In genomic region chr2:29891773-29892172, GRCm38 (mm10) we compare ENCODE assay signal across 17 mouse cellular contexts. TPM values are rescaled to one million over a fixed set of nuclear protein-coding genes. Genes with fewer than 3 reads are reported as not detected.
DNase-seq lines count a peak whose midpoint lies in the region; ATAC-seq and TF ChIP-seq lines count a peak whose summit lies in the region.
"Had no signal": no experiment of that assay in that cellular context is flagged by ENCODE, and none has a peak within 500 bp of the region (broad histone marks: within the 10 kb centered on the region; RNA-seq: fewer than 3 reads in every experiment).

No protein-coding gene starts in this region.

- peaks cover 49% of the 10 kb centered on the region for H3K36me3 ChIP-seq in midbrain, embryonic 12.5 days
- peaks cover 46% of the 10 kb centered on the region for H3K36me3 ChIP-seq in midbrain, embryonic 14.5 days (ENCODE audit: control insufficient read depth, insufficient read depth, low read length)
- H3K36me3 ChIP-seq in neural tube, embryonic 15.5 days = peaks cover 47% of the 10 kb centered on the region
- peaks cover 31% of the 10 kb centered on the region for H3K36me3 ChIP-seq in thymus, adult 2 months (ENCODE audit: control insufficient read depth, insufficient read depth, low read length)

- no peak for TF ChIP-seq CTCF in thymus, adult 2 months (IDR thresholded peaks at IDR 0.05; ENCODE audit: borderline replicate concordance, control insufficient read depth, extremely low read depth, insufficient read depth, low read length, poor library complexity)

- TF ChIP-seq POLR2A in thymus, adult 2 months (IDR thresholded peaks at IDR 0.05; ENCODE audit: control insufficient read depth, extremely low read depth, insufficient read depth, low read length, poor library complexity) = no peak

- no peak overlapping the region for H3K27ac ChIP-seq in midbrain, embryonic 12.5 days (replicated peaks)
- no peak overlapping the region for H3K27ac ChIP-seq in midbrain, embryonic 14.5 days (replicated peaks; ENCODE audit: low read depth, low read length)
- H3K27ac ChIP-seq in neural tube, embryonic 15.5 days (replicated peaks) = 0 out of 2 replicates have a peak overlapping the region, but pooled peaks have one; percentile 86
- H3K27ac ChIP-seq in thymus, adult 2 months (ENCODE audit: control insufficient read depth, insufficient read depth, low read length) = no peak overlapping the region
- H3K27ac ChIP-seq: embryonic facial prominence, embryonic 15.5 days; macrophage had no signal

- 0 out of 2 replicates have a peak overlapping the region, but pooled peaks have one; percentile 15 for H3K9ac ChIP-seq in midbrain, embryonic 12.5 days (replicated peaks)
- no peak overlapping the region for H3K9ac ChIP-seq in midbrain, embryonic 14.5 days (replicated peaks; ENCODE audit: low read length)
- H3K9ac ChIP-seq in neural tube, embryonic 15.5 days (replicated peaks) = no peak overlapping the region
- H3K9ac ChIP-seq: embryonic facial prominence, embryonic 15.5 days had no signal

- no peak overlapping the region for H3K4me2 ChIP-seq in midbrain, embryonic 12.5 days (replicated peaks)
- H3K4me2 ChIP-seq in midbrain, embryonic 14.5 days (ENCODE audit: low read length) = no peak overlapping the region
- H3K4me2 ChIP-seq in neural tube, embryonic 15.5 days = no peak overlapping the region; the same call in 1 of the 2 replicates

- no peak for ATAC-seq in cerebellum, adult (ENCODE audit: insufficient number of reproducible peaks, low FRiP score, low TSS enrichment)
- no peak for ATAC-seq in midbrain, embryonic 12.5 days (ENCODE audit: low FRiP score, low read depth)
- ATAC-seq in midbrain, embryonic 14.5 days (ENCODE audit: low FRiP score, low TSS enrichment) = no peak
- no peak for ATAC-seq in neural tube, embryonic 15.5 days (ENCODE audit: low FRiP score)
- ATAC-seq: forebrain, embryonic 14.5 days; Patski had no signal

- H3K27me3 ChIP-seq in midbrain, embryonic 12.5 days = no peaks in the 10 kb centered on the region
- no peaks in the 10 kb centered on the region for H3K27me3 ChIP-seq in midbrain, embryonic 14.5 days (ENCODE audit: control insufficient read depth, insufficient read depth, low read length)
- no peaks in the 10 kb centered on the region for H3K27me3 ChIP-seq in neural tube, embryonic 15.5 days (replicated peaks)
- no peaks in the 10 kb centered on the region for H3K27me3 ChIP-seq in thymus, adult 2 months (ENCODE audit: control insufficient read depth, insufficient read depth, low read length)
- H3K27me3 ChIP-seq: embryonic facial prominence, embryonic 15.5 days; Patski had no signal

- WGBS in midbrain, embryonic 12.5 days = 93% methylated on average over 6 of the region's 6 CpGs
- 94% methylated on average over 6 of the region's 6 CpGs for WGBS in midbrain, embryonic 14.5 days
- 94% methylated on average over 6 of the region's 6 CpGs for WGBS in neural tube, embryonic 15.5 days
- 97% methylated on average over 6 of the region's 6 CpGs for WGBS in thymus, adult 2 months

- no peak overlapping the region for H3K4me3 ChIP-seq in midbrain, embryonic 12.5 days
- no peak overlapping the region for H3K4me3 ChIP-seq in midbrain, embryonic 14.5 days (replicated peaks; ENCODE audit: low read depth, low read length)
- no peak overlapping the region for H3K4me3 ChIP-seq in neural tube, embryonic 15.5 days (replicated peaks)
- H3K4me3 ChIP-seq in thymus, adult 2 months (ENCODE audit: control insufficient read depth, insufficient read depth, low read length) = no peak overlapping the region

- H3K9me3 ChIP-seq in midbrain, embryonic 12.5 days = no peaks in the 10 kb centered on the region
- no peaks in the 10 kb centered on the region for H3K9me3 ChIP-seq in midbrain, embryonic 14.5 days (ENCODE audit: control insufficient read depth, low read length)
- H3K9me3 ChIP-seq in neural tube, embryonic 15.5 days (replicated peaks) = no peaks in the 10 kb centered on the region
- H3K9me3 ChIP-seq: embryonic facial prominence, embryonic 15.5 days had no signal

- DNase-seq in cerebellum, adult 18-20 months = peak; percentile 67 to 70
- DNase-seq in midbrain, embryonic 14.5 days = no peak
- DNase-seq in cerebellum, postnatal 36 days = peak; percentile 67 to 70
- DNase-seq in thymus, adult 2 months = no peak
- no peak for DNase-seq in adrenal gland, adult 8-10 months
- DNase-seq: heart, adult 11 months; kidney, adult 8-10 months; kidney, postnatal 36 days; lung, embryonic 14.5 days; retina, postnatal 1 day had no signal

- H3K4me1 ChIP-seq in midbrain, embryonic 12.5 days = peaks cover 21% of the 10 kb centered on the region
- H3K4me1 ChIP-seq in midbrain, embryonic 14.5 days (ENCODE audit: control insufficient read depth, insufficient read depth, low read length) = peaks cover 15% of the 10 kb centered on the region
- H3K4me1 ChIP-seq in neural tube, embryonic 15.5 days = peaks cover 25% of the 10 kb centered on the region
- peaks cover 15% of the 10 kb centered on the region for H3K4me1 ChIP-seq in thymus, adult 2 months (replicated peaks; ENCODE audit: control insufficient read depth, insufficient read depth, low read length)

RNA-seq across cellular contexts. Expression of gene Odf2, which starts 2.8 kb away (rescaled TPM):
- polyA plus RNA-seq in midbrain, embryonic 12.5 days (2016; fragmentation: Nextera tagmentation; extraction: Ambion mirVana) = 108 and 110 TPM in 2 replicates
- polyA plus RNA-seq in midbrain, embryonic 14.5 days (2014; fragmentation: Nextera tagmentation; extraction: Ambion mirVana) = 47.1 and 60.3 TPM in 2 replicates
- polyA plus RNA-seq in neural tube, embryonic 15.5 days (2015; fragmentation: Nextera tagmentation; extraction: Ambion mirVana) = 62.4 and 66.8 TPM in 2 replicates
- polyA plus RNA-seq in thymus, adult 2 months (2012; rRNA removed) = 60.7 and 70.7 TPM in 2 replicates
- total RNA-seq in adrenal gland, adult 8-10 months (2022) = 10 to 100 TPM; 31.2 to 80.8 (median 57.9) TPM

RNA-seq across cellular contexts. Expression of gene Cercam, which starts 22.8 kb away (rescaled TPM):
- polyA plus RNA-seq in midbrain, embryonic 12.5 days (2016; fragmentation: Nextera tagmentation; extraction: Ambion mirVana) = 22.3 and 22.6 TPM in 2 replicates
- 10.9 and 13.2 TPM in 2 replicates for polyA plus RNA-seq in midbrain, embryonic 14.5 days (2014; fragmentation: Nextera tagmentation; extraction: Ambion mirVana)
- polyA plus RNA-seq in neural tube, embryonic 15.5 days (2015; fragmentation: Nextera tagmentation; extraction: Ambion mirVana) = 25.8 and 27.4 TPM in 2 replicates
- polyA plus RNA-seq in thymus, adult 2 months (2012; rRNA removed) = 9.9 and 10.4 TPM in 2 replicates
- total RNA-seq in adrenal gland, adult 8-10 months (2022) = 10 to 100 TPM in 3 of 4 experiments, 1 to 10 TPM in 1; 7.6 to 32.8 (median 18.4) TPM

RNA-seq across cellular contexts. Expression of gene Gle1, which starts 43.5 kb away (rescaled TPM):
- 73.1 and 77.8 TPM in 2 replicates for polyA plus RNA-seq in midbrain, embryonic 12.5 days (2016; fragmentation: Nextera tagmentation; extraction: Ambion mirVana)
- 53.5 and 61.5 TPM in 2 replicates for polyA plus RNA-seq in midbrain, embryonic 14.5 days (2014; fragmentation: Nextera tagmentation; extraction: Ambion mirVana)
- 64.8 and 66.1 TPM in 2 replicates for polyA plus RNA-seq in neural tube, embryonic 15.5 days (2015; fragmentation: Nextera tagmentation; extraction: Ambion mirVana)
- polyA plus RNA-seq in thymus, adult 2 months (2012; rRNA removed) = 36.6 and 38.4 TPM in 2 replicates
- 10 to 100 TPM; 34.7 to 56.4 (median 43.6) TPM for total RNA-seq in adrenal gland, adult 8-10 months (2022)

Comparison
In these comparisons a context has a peak if more than half of its experiments do, and no peak if none do; other contexts are left out.
1. DNase-seq: peak in cerebellum, adult 18-20 months (2 of 2) and cerebellum, postnatal 36 days (2 of 2); none in midbrain, embryonic 14.5 days (single experiment), thymus, adult 2 months (single experiment) and adrenal gland, adult 8-10 months (single experiment).